Comparison of ENCODE assay signal across 11 mouse cellular contexts in genomic region chr3:39443328-39443727, GRCm38 (mm10).
A peak's percentile ranks its signal among the peaks of the same experiment; 100 is the strongest.
DNase-seq lines count a peak whose midpoint lies in the region; ATAC-seq lines count a peak whose summit lies in the region.
"Had no signal": no experiment of that assay in that cellular context is flagged by ENCODE, and none has a peak within 500 bp of the region (broad histone marks: within the 10 kb centered on the region; RNA-seq: fewer than 3 reads in every experiment).

No protein-coding gene starts in this region.

- intact Hi-C loops in heart, postnatal 14 days (cut with DNase I) = no loop called here
- intact Hi-C loops in left cerebral cortex, postnatal 14 days (cut with DNase I) = no loop called here

- H3K27me3 ChIP-seq in embryonic facial prominence, embryonic 10.5 days (replicated peaks; ENCODE audit: low read depth, poor library complexity, severe bottlenecking) = no peaks in the 10 kb centered on the region
- no peaks in the 10 kb centered on the region for H3K27me3 ChIP-seq in forebrain, embryonic 16.5 days (replicated peaks; ENCODE audit: control insufficient read depth, insufficient read depth, low read length)
- H3K27me3 ChIP-seq: liver, embryonic 15.5 days had no signal

- DNase-seq in heart, postnatal 14 days = peak; percentile 9 to 10
- DNase-seq in heart, adult 9 months (ENCODE audit: low spot score in 2 of 2) = no peak
- peak; percentile 47 for DNase-seq in embryonic facial prominence, embryonic 10.5 days (ENCODE audit: low spot score)
- DNase-seq in lung, postnatal 10 days = peak; percentile 51
- no peak for DNase-seq in left cerebral cortex, postnatal 14 days (ENCODE audit: low spot score in 2 of 2)
- DNase-seq: adrenal gland, postnatal 10 days had no signal

- H3K4me1 ChIP-seq in embryonic facial prominence, embryonic 10.5 days = no peaks in the 10 kb centered on the region
- H3K4me1 ChIP-seq in forebrain, embryonic 16.5 days (replicated peaks; ENCODE audit: control insufficient read depth, insufficient read depth, low read length) = no peaks in the 10 kb centered on the region
- H3K4me1 ChIP-seq: liver, embryonic 15.5 days had no signal

- WGBS in embryonic facial prominence, embryonic 10.5 days = 74% methylated on average over 10 of the region's 10 CpGs
- WGBS in forebrain, embryonic 16.5 days = 29% methylated on average over 10 of the region's 10 CpGs

- no peaks in the 10 kb centered on the region for H3K36me3 ChIP-seq in embryonic facial prominence, embryonic 10.5 days (replicated peaks)
- no peaks in the 10 kb centered on the region for H3K36me3 ChIP-seq in forebrain, embryonic 16.5 days (ENCODE audit: control insufficient read depth, insufficient read depth)
- H3K36me3 ChIP-seq: liver, embryonic 15.5 days had no signal

- no peak overlapping the region for H3K27ac ChIP-seq in embryonic facial prominence, embryonic 10.5 days (replicated peaks)
- H3K27ac ChIP-seq in forebrain, embryonic 16.5 days (ENCODE audit: low read length) = no peak overlapping the region
- H3K27ac ChIP-seq: kidney, postnatal 0 days; liver, embryonic 15.5 days had no signal

- peak; percentile 70 for ATAC-seq in forebrain, embryonic 16.5 days
- no peak for ATAC-seq in granulocyte monocyte progenitor cell, adult 5-6 weeks (replicated peaks; ENCODE audit: poor library complexity, severe bottlenecking)
- ATAC-seq in activated CD4-positive, CD25-positive, alpha-beta regulatory T cell, adult 4 months = no peak

- H3K4me3 ChIP-seq in embryonic facial prominence, embryonic 10.5 days = no peak overlapping the region
- no peak overlapping the region for H3K4me3 ChIP-seq in forebrain, embryonic 16.5 days (replicated peaks; ENCODE audit: low read length)
- H3K4me3 ChIP-seq: liver, embryonic 15.5 days had no signal

- no peaks in the 10 kb centered on the region for H3K9me3 ChIP-seq in embryonic facial prominence, embryonic 10.5 days
- no peaks in the 10 kb centered on the region for H3K9me3 ChIP-seq in forebrain, embryonic 16.5 days (ENCODE audit: control insufficient read depth, low read length)
- H3K9me3 ChIP-seq: liver, embryonic 15.5 days had no signal

- H3K9ac ChIP-seq in forebrain, embryonic 16.5 days (replicated peaks; ENCODE audit: low read depth, low read length) = no peak overlapping the region
- H3K9ac ChIP-seq: liver, embryonic 15.5 days had no signal

- no peak overlapping the region for H3K4me2 ChIP-seq in forebrain, embryonic 16.5 days (ENCODE audit: low read length)
- H3K4me2 ChIP-seq: liver, embryonic 15.5 days had no signal

Comparison
In these comparisons a context has a peak if more than half of its experiments do, and no peak if none do; other contexts are left out.
1. DNase-seq: peak in heart, postnatal 14 days (2 of 2), embryonic facial prominence, embryonic 10.5 days (single experiment) and lung, postnatal 10 days (single experiment); none in heart, adult 9 months (0 of 2) and left cerebral cortex, postnatal 14 days (0 of 2).